Mouse (Mus musculus): ENCODE results near the gene Abhd2. TPM values are rescaled to one million over a fixed set of nuclear protein-coding genes. Genes with fewer than 3 reads are reported as not detected.

Abhd2 gene
- polyA plus RNA-seq, 1 experiment = 32.5 TPM

DNA sequence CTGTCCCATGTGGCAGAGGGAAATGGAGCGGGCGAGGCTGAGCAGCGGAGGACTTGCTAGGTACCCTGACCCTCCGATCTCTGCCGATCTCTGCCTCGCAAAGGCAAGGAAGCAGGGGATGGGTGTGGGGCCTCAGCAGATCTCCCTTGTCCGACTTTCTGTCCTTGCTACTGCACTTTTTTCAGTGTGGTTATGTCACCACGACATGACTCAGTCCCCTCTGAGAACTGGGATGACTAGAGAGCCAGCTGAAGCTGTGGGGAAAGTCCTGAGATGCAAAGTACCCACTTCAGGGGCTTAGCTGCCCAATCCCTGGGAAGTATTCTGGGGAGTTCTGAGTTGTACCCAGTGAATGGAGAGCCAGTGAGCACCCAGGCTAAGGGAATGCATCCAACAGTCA is 114.1 kb downstream of the Abhd2 start:
- WGBS = 86% methylated on average over 8 of the region's 8 CpGs

DNA sequence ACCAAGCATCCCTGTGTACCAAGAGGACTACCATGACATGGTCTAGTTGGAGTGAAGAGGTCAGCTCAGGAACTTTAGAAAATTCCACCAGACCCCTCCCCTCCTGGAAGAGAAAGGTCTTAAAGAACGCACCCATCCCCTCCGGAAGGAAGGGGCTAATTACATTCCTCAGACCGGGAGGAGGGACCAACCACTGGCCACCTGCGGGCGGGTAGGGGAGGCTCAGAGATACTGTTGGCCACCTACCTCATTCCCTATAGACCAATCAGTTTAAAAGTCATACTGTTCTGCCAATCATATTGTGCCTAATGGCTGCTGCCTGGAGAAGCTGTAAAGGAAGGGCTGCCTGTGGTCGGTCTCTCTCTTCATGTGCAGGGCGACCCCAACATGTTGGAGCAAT is 115.0 kb downstream of the Abhd2 start:
- Histone ChIP-seq H3K4me1 (replicated peaks; ENCODE audit: control insufficient read depth, insufficient read depth, low read length) (peaks cover 2% of the 10 kb centered on the region), H3K36me3 (ENCODE audit: control insufficient read depth, insufficient read depth, low read length) (no peaks in the 10 kb centered on the region), H3K27me3 (ENCODE audit: control insufficient read depth, insufficient read depth, low read length) (no peaks in the 10 kb centered on the region), H3K27ac (ENCODE audit: control insufficient read depth, insufficient read depth, low read length) (no peak overlapping the region), H3K4me3 (ENCODE audit: control insufficient read depth, insufficient read depth, low read length) (no peak overlapping the region)
- WGBS = 80% methylated on average over 7 of the region's 7 CpGs
- no peak for DNase-seq
- TF ChIP-seq CTCF (IDR thresholded peaks at IDR 0.05; ENCODE audit: borderline replicate concordance, control insufficient read depth, extremely low read depth, insufficient read depth, low read length, poor library complexity) (no peak), POLR2A (IDR thresholded peaks at IDR 0.05; ENCODE audit: control insufficient read depth, extremely low read depth, insufficient read depth, low read length, poor library complexity) (no peak)

More for the DNA sequence above, 114.1 kb downstream of the Abhd2 start:
- H3K4me1 ChIP-seq (replicated peaks; ENCODE audit: control insufficient read depth, insufficient read depth, low read length) = no peaks in the 10 kb centered on the region
- TF ChIP-seq CTCF (IDR thresholded peaks at IDR 0.05; ENCODE audit: borderline replicate concordance, control insufficient read depth, extremely low read depth, insufficient read depth, low read length, poor library complexity) (no peak), POLR2A (IDR thresholded peaks at IDR 0.05; ENCODE audit: control insufficient read depth, extremely low read depth, insufficient read depth, low read length, poor library complexity) (no peak)
- H3K27ac ChIP-seq (ENCODE audit: control insufficient read depth, insufficient read depth, low read length) = no peak overlapping the region
- DNase-seq = no peak
- no peaks in the 10 kb centered on the region for H3K27me3 ChIP-seq (ENCODE audit: control insufficient read depth, insufficient read depth, low read length)
- H3K36me3 ChIP-seq (ENCODE audit: control insufficient read depth, insufficient read depth, low read length) = no peaks in the 10 kb centered on the region
- H3K4me3 ChIP-seq (ENCODE audit: control insufficient read depth, insufficient read depth, low read length) = no peak overlapping the region

DNA sequence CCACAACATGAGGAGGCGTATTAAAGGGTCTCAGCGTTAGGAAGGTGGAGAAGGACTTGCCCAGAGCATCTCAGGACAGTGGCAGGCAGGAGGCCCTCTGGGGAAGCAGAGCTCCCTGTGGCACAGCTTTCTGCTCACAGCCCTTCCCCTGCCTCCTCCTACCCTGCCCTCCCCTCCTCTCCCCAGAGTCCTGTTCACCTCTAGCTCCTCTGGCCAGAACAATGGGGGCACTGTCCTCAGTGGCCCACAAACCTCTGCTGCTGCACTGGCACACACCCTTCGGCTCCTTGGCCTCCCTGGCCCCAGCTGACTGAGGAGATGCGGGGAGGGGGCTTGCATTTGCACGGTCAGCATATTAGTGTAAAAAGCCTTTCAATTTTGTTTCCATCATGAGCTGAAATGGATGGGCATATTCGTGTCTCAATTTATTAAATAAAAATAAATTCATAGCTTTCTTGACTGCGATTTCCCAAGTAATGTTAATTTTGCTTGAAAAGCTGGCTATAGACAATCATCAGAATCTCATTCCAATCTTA is 115.7 kb downstream of the Abhd2 start:
- no peaks in the 10 kb centered on the region for H3K36me3 ChIP-seq (ENCODE audit: control insufficient read depth, insufficient read depth, low read length)
- TF ChIP-seq POLR2A (IDR thresholded peaks at IDR 0.05; ENCODE audit: control insufficient read depth, extremely low read depth, insufficient read depth, low read length, poor library complexity) (no peak), CTCF (IDR thresholded peaks at IDR 0.05; ENCODE audit: borderline replicate concordance, control insufficient read depth, extremely low read depth, insufficient read depth, low read length, poor library complexity) (no peak)
- WGBS = 96% methylated on average over 7 of the region's 7 CpGs
- no peak overlapping the region for H3K4me3 ChIP-seq (ENCODE audit: control insufficient read depth, insufficient read depth, low read length)
- H3K4me1 ChIP-seq (replicated peaks; ENCODE audit: control insufficient read depth, insufficient read depth, low read length) = peaks cover 2% of the 10 kb centered on the region
- no peak overlapping the region for H3K27ac ChIP-seq (ENCODE audit: control insufficient read depth, insufficient read depth, low read length)
- no peak for DNase-seq
- no peaks in the 10 kb centered on the region for H3K27me3 ChIP-seq (ENCODE audit: control insufficient read depth, insufficient read depth, low read length)

DNA sequence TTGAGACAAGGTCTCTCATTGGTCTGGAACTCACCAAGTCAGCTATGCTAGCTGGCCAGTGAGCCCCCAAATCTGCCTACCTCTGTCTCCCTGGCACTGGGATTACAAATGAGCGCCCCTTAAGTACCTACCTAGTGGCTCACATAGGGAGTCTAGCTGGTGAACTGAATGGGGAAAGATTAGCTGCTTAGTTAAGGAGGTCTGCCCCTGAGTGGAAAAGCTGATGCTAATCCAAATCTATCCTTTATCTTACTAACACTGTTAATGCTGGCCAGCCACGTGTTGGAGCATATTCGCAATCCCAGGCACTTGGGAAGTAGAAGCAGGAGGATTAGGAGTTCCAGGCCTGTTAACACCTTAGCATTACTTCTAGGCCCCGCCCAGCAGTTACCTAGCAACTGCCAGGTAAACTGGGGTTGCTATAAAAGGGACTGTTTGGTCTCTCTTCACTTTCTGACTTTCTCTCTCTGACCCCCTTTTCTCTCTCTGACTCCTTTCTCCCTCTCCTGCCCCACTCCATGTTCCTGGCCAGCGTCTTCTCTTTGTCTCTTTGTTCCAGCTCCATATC is 117.2 kb downstream of the Abhd2 start:
- WGBS = 96% methylated on average over 5 of the region's 5 CpGs
- DNase-seq = no peak
- H3K4me1 ChIP-seq (replicated peaks; ENCODE audit: control insufficient read depth, insufficient read depth, low read length) = peaks cover 2% of the 10 kb centered on the region
- no peaks in the 10 kb centered on the region for H3K27me3 ChIP-seq (ENCODE audit: control insufficient read depth, insufficient read depth, low read length)
- H3K27ac ChIP-seq (ENCODE audit: control insufficient read depth, insufficient read depth, low read length) = no peak overlapping the region
- H3K36me3 ChIP-seq (ENCODE audit: control insufficient read depth, insufficient read depth, low read length) = no peaks in the 10 kb centered on the region
- no peak for TF ChIP-seq POLR2A (IDR thresholded peaks at IDR 0.05; ENCODE audit: control insufficient read depth, extremely low read depth, insufficient read depth, low read length, poor library complexity)
- no peak for TF ChIP-seq CTCF (IDR thresholded peaks at IDR 0.05; ENCODE audit: borderline replicate concordance, control insufficient read depth, extremely low read depth, insufficient read depth, low read length, poor library complexity)
- no peak overlapping the region for H3K4me3 ChIP-seq (ENCODE audit: control insufficient read depth, insufficient read depth, low read length)

DNA sequence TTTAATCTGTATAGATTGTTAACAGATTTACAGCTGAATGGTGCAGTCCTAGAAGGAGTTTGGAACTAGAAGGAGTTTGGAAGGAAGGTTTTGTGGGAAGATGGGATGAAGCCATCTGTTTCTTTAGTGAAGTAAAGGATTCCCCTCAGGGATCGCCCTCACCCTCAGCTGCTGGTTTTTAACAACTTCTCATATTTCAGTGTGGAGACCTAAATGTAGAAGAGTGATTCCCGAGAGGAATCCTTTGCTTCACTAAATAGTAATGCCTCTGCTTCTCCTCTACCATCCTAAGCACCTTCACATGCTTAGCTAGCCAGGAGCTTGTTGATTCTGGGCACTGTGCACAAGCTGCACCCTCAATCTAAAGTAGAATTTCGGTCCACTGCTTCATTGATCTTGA is 118.5 kb downstream of the Abhd2 start:
- TF ChIP-seq CTCF (IDR thresholded peaks at IDR 0.05; ENCODE audit: borderline replicate concordance, control insufficient read depth, extremely low read depth, insufficient read depth, low read length, poor library complexity) (no peak), POLR2A (IDR thresholded peaks at IDR 0.05; ENCODE audit: control insufficient read depth, extremely low read depth, insufficient read depth, low read length, poor library complexity) (no peak)
- H3K36me3 ChIP-seq (ENCODE audit: control insufficient read depth, insufficient read depth, low read length) = no peaks in the 10 kb centered on the region
- H3K27me3 ChIP-seq (ENCODE audit: control insufficient read depth, insufficient read depth, low read length) = no peaks in the 10 kb centered on the region
- H3K27ac ChIP-seq (ENCODE audit: control insufficient read depth, insufficient read depth, low read length) = no peak overlapping the region; the same call in 1 of the 2 replicates
- H3K4me1 ChIP-seq (replicated peaks; ENCODE audit: control insufficient read depth, insufficient read depth, low read length) = peaks cover 2% of the 10 kb centered on the region
- H3K4me3 ChIP-seq (ENCODE audit: control insufficient read depth, insufficient read depth, low read length) = peak overlapping the region; percentile 83
- WGBS = 25% methylated on average over 3 of the region's 3 CpGs
- no peak for DNase-seq

DNA sequence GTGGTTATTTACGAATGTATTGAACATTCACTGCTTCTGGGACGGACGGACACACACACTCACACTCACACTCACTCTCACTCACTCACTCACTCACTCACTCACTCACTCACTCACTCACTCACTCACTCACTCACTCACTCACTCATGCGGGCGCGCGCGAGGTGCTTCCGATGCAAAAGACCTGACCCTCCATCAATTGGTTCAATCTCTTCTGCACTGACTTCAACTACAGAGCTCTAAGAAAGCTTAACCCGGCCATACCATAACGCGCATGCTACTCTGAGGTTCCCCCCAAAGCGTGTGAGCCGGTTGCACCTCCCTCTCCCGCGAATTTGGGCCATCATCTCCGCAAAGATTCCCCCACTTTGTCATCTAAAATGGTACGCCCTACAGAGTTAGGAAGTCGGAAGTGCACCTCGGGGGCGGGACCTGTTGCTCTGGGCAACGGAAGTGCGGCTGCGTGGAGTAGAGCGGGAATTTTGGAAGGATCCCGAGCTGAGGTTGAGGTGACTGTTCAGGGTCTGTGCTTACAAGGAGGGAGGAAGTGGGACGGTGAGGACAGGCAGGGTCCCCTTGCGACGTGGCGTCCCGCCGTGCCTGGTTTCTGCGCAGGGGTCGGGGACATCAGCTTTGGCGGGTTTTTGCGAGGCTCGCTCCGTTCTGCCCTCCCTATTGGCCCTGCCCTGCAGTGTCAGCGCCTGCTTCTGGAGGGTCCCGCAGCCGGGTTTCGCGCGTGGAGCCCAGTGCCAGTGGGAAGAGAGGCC is 119.1 kb downstream of the Abhd2 start, which contains the start of gene Fanci:
Gene Fanci, plus strand, starts transcription at position 47 of the 767 bp plus-strand sequence.
- under 1% methylated on average over 44 of the region's 44 CpGs for WGBS

More for the DNA sequence above, 119.1 kb downstream of the Abhd2 start, which contains the start of gene Fanci:
- Histone ChIP-seq H3K4me1 (replicated peaks; ENCODE audit: control insufficient read depth, insufficient read depth, low read length) (peaks cover 2% of the 10 kb centered on the region), H3K27me3 (ENCODE audit: control insufficient read depth, insufficient read depth, low read length) (no peaks in the 10 kb centered on the region), H3K4me3 (ENCODE audit: control insufficient read depth, insufficient read depth, low read length) (peak within 1 kb of the TSS; percentile 83), H3K27ac (ENCODE audit: control insufficient read depth, insufficient read depth, low read length) (peak within 1 kb of the TSS; percentile 72), H3K36me3 (ENCODE audit: control insufficient read depth, insufficient read depth, low read length) (no peaks in the 10 kb centered on the region)
- peak; percentile 32; the same call in 1 of the 2 replicates for TF ChIP-seq POLR2A (IDR thresholded peaks at IDR 0.05; ENCODE audit: control insufficient read depth, extremely low read depth, insufficient read depth, low read length, poor library complexity)
- TF ChIP-seq CTCF (IDR thresholded peaks at IDR 0.05; ENCODE audit: borderline replicate concordance, control insufficient read depth, extremely low read depth, insufficient read depth, low read length, poor library complexity) = peak; percentile 33; the same call in 1 of the 2 replicates
- peak; percentile 94 for DNase-seq

Measured in thymus, adult 2 months (tissue).